Mouse (Mus musculus) CH12.LX (cell line): ENCODE measurements around the gene Spata2.

ENCODE experiments used
- BHLHE40 ChIP-seq: IDR thresholded peaks from 2 replicates; pipeline ENCODE4 v1.6.1; 2011; ENCODE audit warnings: mild to moderate bottlenecking, low read depth, low read length, improper control_type of control experiment
- CTCF ChIP-seq, 2 experiments: IDR thresholded peaks in 1 of 2; conservative IDR thresholded peaks in 1 of 2; 2 replicates each; pipeline ENCODE4 v1.5.1; 2011 to 2012; ENCODE audit warnings: low read depth in 2 of 2, low read length in 2 of 2, improper control_type of control experiment in 1 of 2, inconsistent platforms in 1 of 2, mild to moderate bottlenecking in 1 of 2, moderate library complexity in 1 of 2
- EP300 ChIP-seq: IDR thresholded peaks from 2 replicates; pipeline ENCODE4 v1.6.1; 2011; ENCODE audit warnings: low read length, improper control_type of control experiment
- POLR2A ChIP-seq: IDR thresholded peaks from 2 replicates; pipeline ENCODE4 v1.6.1; 2011; ENCODE audit warnings: low read depth, mild to moderate bottlenecking, improper control_type of control experiment, low read length
- RAD21 ChIP-seq: IDR thresholded peaks from 2 replicates; pipeline ENCODE4 v1.6.1; 2011; ENCODE audit warnings: low read depth, mild to moderate bottlenecking, low read length, improper control_type of control experiment, moderate library complexity
- SMC3 ChIP-seq: IDR thresholded peaks from 2 replicates; pipeline ENCODE4 v1.6.1; 2011; ENCODE audit warnings: low read depth, low read length, improper control_type of control experiment

DNA sequence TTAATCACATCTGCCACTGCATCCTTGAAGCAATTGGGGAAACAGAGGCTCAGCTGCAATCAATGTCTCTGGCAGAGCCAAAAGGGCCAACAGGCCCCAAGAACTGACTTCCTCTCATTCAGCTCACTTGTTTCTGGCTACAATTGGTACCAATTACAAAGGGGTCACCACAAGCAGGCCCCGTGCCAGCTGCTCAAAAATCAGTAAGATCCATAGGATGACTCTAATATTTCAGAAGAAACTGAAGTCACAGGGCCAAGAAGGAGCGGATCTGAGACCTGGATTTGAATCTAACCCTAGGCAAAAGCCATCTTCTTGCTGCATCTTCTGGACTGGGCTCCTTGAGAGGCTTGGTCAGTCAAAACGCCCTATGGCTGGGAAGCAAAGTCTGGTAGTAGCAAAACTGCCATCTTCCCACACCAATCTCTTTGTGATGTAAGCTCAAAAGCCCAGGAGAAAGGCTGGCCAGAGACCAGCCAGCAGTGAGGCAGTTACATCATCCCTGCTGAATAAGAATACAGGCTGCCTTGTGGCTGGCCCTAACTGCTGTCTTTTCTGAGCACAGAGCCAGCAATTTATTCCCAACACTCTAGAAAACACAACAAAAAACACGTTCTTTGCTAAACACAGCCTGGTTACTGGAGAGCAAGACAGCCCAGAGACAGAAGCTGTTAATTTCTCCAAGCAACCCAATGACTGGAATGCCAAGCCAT lies 1.7 kb downstream of the Spata2 start:
- no peak for TF ChIP-seq RAD21
- TF ChIP-seq POLR2A: no peak
- no peak for TF ChIP-seq CTCF (conservative IDR thresholded peaks at IDR 0.05 in 1 of 2, IDR thresholded peaks at IDR 0.05 in 1 of 2; ENCODE audit: low read depth in 2 of 2, low read length in 2 of 2)
- no peak for TF ChIP-seq BHLHE40
- TF ChIP-seq SMC3: no peak
- TF ChIP-seq EP300: no peak
